In genomic region chr13:9648716-9649115, GRCm38 (mm10) we compare ENCODE assay signal across 13 mouse cellular contexts.
"Had no signal": no experiment of that assay in that cellular context is flagged by ENCODE, and none has a peak within 500 bp of the region (broad histone marks: within the 10 kb centered on the region; RNA-seq: fewer than 3 reads in every experiment).

No protein-coding gene starts in this region.

- DNase-seq: gastrocnemius, adult 2 months; gastrocnemius, postnatal 10 days; gastrocnemius, postnatal 25 days; heart, adult 2 months; heart, postnatal 14 days; heart, postnatal 36 days; kidney, adult 11 months; kidney, adult 2 months; kidney, adult 9 months; kidney, postnatal 14 days; kidney, postnatal 4 days; layer of hippocampus, postnatal 36 days; left cerebral cortex, postnatal 4 days had no signal
